Mouse (Mus musculus): ENCODE measurements around the gene Pigm.

Pigm gene

GRCm38 (mm10) chr1:172415061-172415460, 38.7 kb downstream of the Pigm start:
- no peak for DNase-seq

- no peak for DNase-seq
Measured at GRCm38 (mm10) chr1:172418173-172418572, 41.8 kb downstream of the Pigm start.

DNA sequence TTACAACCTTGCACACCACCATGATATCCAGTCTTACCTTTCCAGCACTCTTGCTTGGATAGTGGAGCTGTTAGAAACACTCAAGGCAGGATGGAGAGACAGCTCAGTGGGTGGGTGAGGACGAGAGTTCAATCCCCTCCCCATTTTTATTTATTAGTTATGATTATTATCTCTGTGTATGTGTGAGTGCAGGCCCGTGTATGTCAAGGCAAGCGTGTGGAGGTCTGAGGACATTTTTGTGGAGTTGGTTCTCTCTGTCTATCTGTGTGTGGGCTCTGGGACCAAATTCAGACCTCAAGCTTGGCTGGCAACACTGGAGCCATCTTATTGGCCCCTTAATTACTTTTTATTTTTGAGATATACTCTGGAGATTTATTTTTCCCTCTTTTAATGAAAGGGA, 42.3 kb downstream of the Pigm start:
- DNase-seq = no peak

DNA sequence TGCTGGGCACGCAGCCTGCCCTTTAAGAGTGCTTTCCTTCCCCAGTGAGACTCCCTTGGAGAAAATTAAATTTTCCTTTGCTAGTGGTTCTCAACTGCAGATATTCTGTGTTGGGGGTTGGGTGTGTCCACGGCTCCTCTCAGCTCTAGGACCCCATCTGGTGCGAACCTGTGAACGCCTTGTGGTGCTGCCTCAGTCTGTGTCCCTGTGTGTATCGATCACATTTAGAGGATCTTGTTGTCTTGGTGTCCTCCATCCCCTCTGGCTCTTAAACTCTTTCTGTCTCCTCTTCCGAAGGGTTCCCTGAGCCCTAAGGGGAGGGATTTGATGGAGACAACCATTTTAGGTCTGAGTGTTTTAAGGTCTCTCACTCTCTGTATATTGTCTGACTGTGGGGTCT, 43.8 kb downstream of the Pigm start:
- no peak for DNase-seq

DNA sequence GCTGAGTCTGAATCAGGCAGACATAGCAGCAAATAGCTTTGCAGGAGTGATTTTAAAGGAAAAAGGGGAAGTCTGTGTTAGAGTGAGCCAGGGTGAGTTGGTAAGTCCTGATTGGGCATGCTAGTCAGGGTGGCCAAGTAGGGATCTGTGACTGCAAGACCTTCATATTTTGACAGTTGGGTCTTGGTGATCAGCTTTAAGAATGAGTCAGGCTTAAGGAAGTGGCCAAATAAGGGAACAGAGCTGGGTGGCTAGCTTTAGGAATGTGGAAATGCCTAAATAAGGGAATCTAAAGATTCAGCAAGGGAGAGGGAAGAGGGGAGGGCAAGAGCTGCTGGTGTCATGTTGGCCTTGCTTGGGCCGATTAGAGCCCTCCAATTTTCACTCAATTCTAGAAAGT, 47.0 kb downstream of the Pigm start:
- DNase-seq = no peak

GRCm38 (mm10) chr1:172426419-172426818, 50.1 kb downstream of the Pigm start:
- no peak for DNase-seq

DNA sequence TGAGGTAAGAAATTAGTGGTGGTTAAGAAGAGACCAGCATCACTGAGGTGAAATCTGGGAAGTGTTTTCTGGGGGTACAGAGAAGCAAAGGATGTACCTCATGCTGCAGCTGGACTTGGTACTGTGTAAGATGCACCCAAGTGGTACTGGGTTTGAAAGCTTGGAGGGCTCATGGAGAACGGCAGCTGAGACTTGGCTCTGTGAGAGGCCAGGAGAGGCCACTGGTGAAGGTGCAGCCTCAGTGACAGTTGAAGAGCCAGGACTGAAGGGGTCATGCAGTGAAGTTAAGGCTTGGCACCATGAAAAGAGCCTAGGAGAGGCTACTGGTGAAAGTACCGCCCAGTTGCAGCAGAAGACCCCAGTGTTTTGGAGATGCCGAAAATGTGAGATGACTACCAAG, 51.5 kb downstream of the Pigm start:
- no peak for DNase-seq

- peak in 1 of 2 experiments; percentile 22 for DNase-seq
Measured at GRCm38 (mm10) chr1:172428614-172429013, 52.3 kb downstream of the Pigm start.

- no peak for DNase-seq
Measured at GRCm38 (mm10) chr1:172430731-172431220, 54.4 kb downstream of the Pigm start.

GRCm38 (mm10) chr1:172431836-172432586, 55.7 kb downstream of the Pigm start:
- DNase-seq = peak; percentile 70 to 77

DNA sequence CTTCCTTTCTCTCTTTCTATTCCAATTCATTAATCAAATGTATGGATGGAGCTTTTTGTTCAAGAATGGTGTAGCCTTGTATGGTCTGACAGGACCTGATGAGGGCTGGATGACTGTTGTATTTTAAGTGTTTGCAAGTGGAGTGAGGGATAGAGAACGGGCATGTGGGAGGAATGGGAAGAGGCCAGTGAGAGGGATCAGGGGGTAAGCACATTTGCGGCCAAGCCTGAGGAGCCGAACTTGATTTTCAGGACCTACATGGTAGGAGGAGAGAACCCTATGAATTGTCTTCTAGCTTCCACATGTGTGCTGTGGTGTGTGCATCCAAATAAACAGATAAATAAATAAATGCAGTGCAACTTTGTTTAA, 56.2 kb downstream of the Pigm start:
- no peak for DNase-seq

- DNase-seq = no peak
Measured at GRCm38 (mm10) chr1:172433012-172433850, 56.9 kb downstream of the Pigm start.
